Mouse (Mus musculus): ENCODE measurements around the gene Agtrap. TPM values are rescaled to one million over a fixed set of nuclear protein-coding genes. Genes with fewer than 3 reads are reported as not detected.

Gene Agtrap
- total RNA-seq, 2 experiments from 2014 or later = 45.4 to 45.5 TPM

GRCm38 (mm10) chr4:148104146-148104545, 16.3 kb upstream of the Agtrap start:
- DNase-seq = no peak

GRCm38 (mm10) chr4:148101801-148102527, 14.1 kb upstream of the Agtrap start:
- DNase-seq = peak; percentile 73

- no peak for DNase-seq
Observed at GRCm38 (mm10) chr4:148098666-148099065, 10.8 kb upstream of the Agtrap start.

- no peak for DNase-seq
Observed at GRCm38 (mm10) chr4:148097936-148098335, 10.1 kb upstream of the Agtrap start.

GRCm38 (mm10) chr4:148095081-148095480, 7.2 kb upstream of the Agtrap start:
- no peak for DNase-seq

- DNase-seq = no peak
Observed at GRCm38 (mm10) chr4:148094161-148094560, 6.3 kb upstream of the Agtrap start.

- peak; percentile 54 for DNase-seq
Observed at GRCm38 (mm10) chr4:148092551-148093271, 4.9 kb upstream of the Agtrap start.

- no peak for DNase-seq
Observed at GRCm38 (mm10) chr4:148091181-148091580, 3.4 kb upstream of the Agtrap start.

- no peak for DNase-seq
Observed at GRCm38 (mm10) chr4:148089166-148089565, 1.3 kb upstream of the Agtrap start.

- peak; percentile 71 for DNase-seq
Observed at GRCm38 (mm10) chr4:148087091-148087906, 532 bp downstream of the Agtrap start.

- DNase-seq = peak; percentile 68
Observed at GRCm38 (mm10) chr4:148085907-148086305, 1.9 kb downstream of the Agtrap start.

GRCm38 (mm10) chr4:148085131-148085906, 2.5 kb downstream of the Agtrap start:
- DNase-seq = peak; percentile 45

- peak; percentile 59 for DNase-seq
Observed at GRCm38 (mm10) chr4:148084261-148084714, 3.5 kb downstream of the Agtrap start.

- DNase-seq = peak; percentile 48
Observed at GRCm38 (mm10) chr4:148083176-148083899, 4.5 kb downstream of the Agtrap start.

GRCm38 (mm10) chr4:148082257-148083044, 5.4 kb downstream of the Agtrap start:
- peak; percentile 73 for DNase-seq

- no peak for DNase-seq
Observed at GRCm38 (mm10) chr4:148081201-148081600, 6.6 kb downstream of the Agtrap start.

- DNase-seq = no peak
Observed at GRCm38 (mm10) chr4:148080597-148080973, 7.2 kb downstream of the Agtrap start.

GRCm38 (mm10) chr4:148079944-148080596, 7.8 kb downstream of the Agtrap start:
- no peak for DNase-seq

GRCm38 (mm10) chr4:148079212-148079611, 8.6 kb downstream of the Agtrap start:
- DNase-seq = no peak

GRCm38 (mm10) chr4:148075881-148076280, 11.9 kb downstream of the Agtrap start:
- no peak for DNase-seq

Measured in adrenal gland, postnatal 10 days (tissue).